Mouse (Mus musculus) MEL (cell line): ENCODE measurements around the gene 3110082I17Rik.

Experiments used
- CHD1 ChIP-seq: IDR thresholded peaks from 2 replicates; pipeline ENCODE4 v1.6.1; 2012; ENCODE audit warnings: low read depth, mild to moderate bottlenecking, inconsistent platforms, low read length, improper control_type of control experiment
- CTCF ChIP-seq, 3 experiments: IDR thresholded peaks in 2 of 3; conservative IDR thresholded peaks in 1 of 3; 2 replicates each; pipeline ENCODE4 v1.5.1; 2011 to 2012; ENCODE audit warnings: low read length in 3 of 3, low read depth in 2 of 3, mild to moderate bottlenecking in 2 of 3, improper control_type of control experiment in 1 of 3, inconsistent platforms in 1 of 3, mixed read lengths in 1 of 3, moderate library complexity in 1 of 3; ENCODE audit not compliant: control insufficient read depth in 1 of 3, insufficient read depth in 1 of 3, poor library complexity in 1 of 3, severe bottlenecking in 1 of 3

DNA sequence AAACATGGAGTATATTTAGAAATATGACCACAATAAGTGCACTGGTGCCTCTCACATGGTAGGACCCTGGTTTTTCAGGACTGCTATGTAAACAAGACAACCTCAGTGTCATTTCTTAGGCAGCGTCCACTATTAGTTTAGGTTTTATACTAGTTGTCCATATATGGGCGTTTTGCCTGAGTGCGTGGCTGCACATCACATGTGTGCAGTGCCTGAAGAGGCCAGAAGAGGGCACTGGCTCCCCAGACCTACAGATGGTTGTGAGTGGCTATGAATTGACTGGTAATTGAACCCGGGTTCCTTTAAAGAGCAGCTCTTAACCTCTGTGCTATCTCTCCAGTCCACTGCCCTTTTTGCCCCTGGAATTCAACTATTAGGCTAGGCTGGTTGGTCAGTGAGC is 43.4 kb downstream of the 3110082I17Rik start:
- TF ChIP-seq CHD1 (no peak), CTCF (IDR thresholded peaks at IDR 0.05 in 2 of 3, conservative IDR thresholded peaks at IDR 0.05 in 1 of 3; ENCODE audit: control insufficient read depth in 1 of 3, insufficient read depth in 1 of 3, low read depth in 2 of 3, low read length in 3 of 3, poor library complexity in 1 of 3, severe bottlenecking in 1 of 3) (peak; percentile 42 to 56 (median 46); a peak in 5 of 6 replicates)
